8 mouse cellular contexts compared by ENCODE assay signal in the genomic region with DNA sequence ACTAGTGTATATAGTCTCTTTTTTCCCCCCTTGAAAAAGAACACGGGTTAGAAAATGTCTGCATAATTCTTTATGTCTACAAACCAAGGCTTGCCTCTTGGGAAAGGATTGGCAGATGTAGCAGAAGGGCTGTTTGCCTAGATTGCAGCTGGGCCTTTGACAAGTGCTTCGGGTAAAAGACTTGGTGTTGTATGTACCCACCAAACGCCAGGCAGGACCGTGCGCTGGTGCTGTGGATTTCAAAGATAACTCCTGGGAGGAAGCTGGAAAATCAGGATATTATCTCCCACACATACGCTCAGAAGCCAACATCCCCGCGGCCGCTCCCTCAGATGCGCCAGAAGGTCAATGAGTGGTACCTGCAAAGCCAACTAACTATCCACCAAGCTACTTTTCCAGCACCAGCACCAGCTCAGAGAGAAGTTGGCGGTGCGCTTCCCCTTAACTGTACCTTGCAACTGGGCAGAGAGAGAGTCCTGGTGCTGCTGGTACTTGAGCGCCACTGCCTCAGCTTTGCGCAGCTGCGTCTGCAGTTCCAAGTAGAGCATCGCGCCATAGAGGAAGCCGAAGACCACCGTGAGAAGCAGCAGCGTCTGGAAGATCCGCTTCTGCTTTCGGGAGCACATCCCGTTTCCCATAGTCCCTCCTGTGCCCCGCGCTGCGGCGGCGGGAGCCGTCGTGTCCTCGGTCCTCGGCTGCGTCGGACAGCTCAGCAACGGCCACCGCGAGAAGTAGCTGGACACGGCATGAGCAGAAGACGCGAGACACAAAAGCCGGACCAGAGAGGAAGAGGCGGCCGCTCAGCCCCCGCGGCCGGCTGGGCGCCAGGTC. TPM values are rescaled to one million over a fixed set of nuclear protein-coding genes. Genes with fewer than 3 reads are reported as not detected.
DNase-seq lines count a peak whose midpoint lies in the region; ATAC-seq and TF ChIP-seq lines count a peak whose summit lies in the region.

No protein-coding gene starts in this region.

- peak; percentile 66 for ATAC-seq in Patski
- ATAC-seq in hindbrain, embryonic 11.5 days (ENCODE audit: low FRiP score): peak; percentile 53
- peak; percentile 9 for ATAC-seq in liver, embryonic 11.5 days (replicated peaks; ENCODE audit: low FRiP score)
- ATAC-seq in neural tube, embryonic 12.5 days (ENCODE audit: low FRiP score, low read depth): peak; percentile 38

- H3K9me3 ChIP-seq in erythroblast, embryonic 14.5 days (ENCODE audit: control insufficient read depth, low read length): no peaks in the 10 kb centered on the region
- no peaks in the 10 kb centered on the region for H3K9me3 ChIP-seq in hindbrain, embryonic 11.5 days (ENCODE audit: control insufficient read depth, low read length)
- H3K9me3 ChIP-seq in liver, embryonic 11.5 days (ENCODE audit: control insufficient read depth, low read length): no peaks in the 10 kb centered on the region
- H3K9me3 ChIP-seq in neural tube, embryonic 12.5 days: no peaks in the 10 kb centered on the region

- H3K4me1 ChIP-seq in erythroblast, embryonic 14.5 days (ENCODE audit: control insufficient read depth): peaks cover 69% of the 10 kb centered on the region
- H3K4me1 ChIP-seq in hindbrain, embryonic 11.5 days (replicated peaks; ENCODE audit: control insufficient read depth, insufficient read depth, low read length): no peaks in the 10 kb centered on the region; the same call in 1 of the 2 replicates
- H3K4me1 ChIP-seq in liver, embryonic 11.5 days (replicated peaks; ENCODE audit: control insufficient read depth, insufficient read depth, low read length): peaks cover 20% of the 10 kb centered on the region
- H3K4me1 ChIP-seq in neural tube, embryonic 12.5 days: peaks cover 35% of the 10 kb centered on the region

- in situ Hi-C loops in Patski (cut with MboI; ENCODE audit: low pct_unique_long_range_greater_than_20kb): no loop called here

- peak; percentile 35 to 41 for DNase-seq in cerebellum, postnatal 10 days
- DNase-seq in cerebellum, postnatal 14 days: no peak
- DNase-seq in Patski (ENCODE audit: low read depth, low spot score): no peak
- peak; percentile 70 for DNase-seq in hindbrain, embryonic 11.5 days (ENCODE audit: low spot score)
- peak; percentile 61 for DNase-seq in liver, embryonic 11.5 days (ENCODE audit: low spot score)
- DNase-seq in thymus, postnatal 25 days: peak; percentile 31

- peaks cover 25% of the 10 kb centered on the region for H3K36me3 ChIP-seq in erythroblast, embryonic 14.5 days (ENCODE audit: control insufficient read depth)
- no peaks in the 10 kb centered on the region for H3K36me3 ChIP-seq in hindbrain, embryonic 11.5 days (ENCODE audit: control insufficient read depth, insufficient read depth, low read length)
- no peaks in the 10 kb centered on the region for H3K36me3 ChIP-seq in liver, embryonic 11.5 days (ENCODE audit: control insufficient read depth, insufficient read depth, low read length)
- H3K36me3 ChIP-seq in neural tube, embryonic 12.5 days: no peaks in the 10 kb centered on the region

- POLR2A ChIA-PET in Patski (lab: Charles Lee): interaction anchor here (1.2 kb wide), 1 partner anchor 9 kb away, joined by 4 read pairs; no protein-coding TSS in a partner anchor

- H3K4me3 ChIP-seq in erythroblast, embryonic 14.5 days (replicated peaks): peak overlapping the region; percentile 97
- peak overlapping the region; percentile 74 for H3K4me3 ChIP-seq in hindbrain, embryonic 11.5 days (ENCODE audit: low read depth, low read length)
- H3K4me3 ChIP-seq in liver, embryonic 11.5 days (ENCODE audit: low read depth, low read length): peak overlapping the region; percentile 80
- H3K4me3 ChIP-seq in neural tube, embryonic 12.5 days: peak overlapping the region; percentile 77

- WGBS in hindbrain, embryonic 11.5 days: 3% methylated on average over 47 of the region's 47 CpGs
- WGBS in liver, embryonic 11.5 days: 2% methylated on average over 47 of the region's 47 CpGs
- WGBS in neural tube, embryonic 12.5 days: 2% methylated on average over 47 of the region's 47 CpGs

- peaks cover 9% of the 10 kb centered on the region for H3K27me3 ChIP-seq in Patski
- H3K27me3 ChIP-seq in erythroblast, embryonic 14.5 days (ENCODE audit: control insufficient read depth): no peaks in the 10 kb centered on the region
- H3K27me3 ChIP-seq in hindbrain, embryonic 11.5 days (ENCODE audit: control insufficient read depth, insufficient read depth, low read length): no peaks in the 10 kb centered on the region
- H3K27me3 ChIP-seq in liver, embryonic 11.5 days (replicated peaks; ENCODE audit: control insufficient read depth, insufficient read depth, low read length): no peaks in the 10 kb centered on the region
- H3K27me3 ChIP-seq in neural tube, embryonic 12.5 days (replicated peaks): no peaks in the 10 kb centered on the region

- CTCF ChIA-PET in Patski (lab: Charles Lee): interaction anchor here (0.9 to 5.7 kb wide), 9 partner anchors 11 to 53 kb away, joined by 3 to 55 read pairs (median 10); no protein-coding TSS in a partner anchor

- no peak for TF ChIP-seq CTCF in Patski (IDR thresholded peaks at IDR 0.05)

- peak overlapping the region; percentile 83 for H3K9ac ChIP-seq in hindbrain, embryonic 11.5 days (ENCODE audit: low read depth, low read length)
- peak overlapping the region; percentile 80 for H3K9ac ChIP-seq in liver, embryonic 11.5 days (ENCODE audit: low read depth, low read length)
- peak overlapping the region; percentile 73 for H3K9ac ChIP-seq in neural tube, embryonic 12.5 days

- peak overlapping the region; percentile 52 for H3K4me2 ChIP-seq in hindbrain, embryonic 11.5 days (replicated peaks; ENCODE audit: low read depth, low read length)
- H3K4me2 ChIP-seq in liver, embryonic 11.5 days: peak overlapping the region; percentile 92
- H3K4me2 ChIP-seq in neural tube, embryonic 12.5 days (replicated peaks): peak overlapping the region; percentile 82

- H3K27ac ChIP-seq in hindbrain, embryonic 11.5 days (ENCODE audit: low read depth, low read length): peak overlapping the region; percentile 83
- peak overlapping the region; percentile 63 for H3K27ac ChIP-seq in liver, embryonic 11.5 days (ENCODE audit: low read depth, low read length)
- peak overlapping the region; percentile 68 for H3K27ac ChIP-seq in neural tube, embryonic 12.5 days

RNA-seq across cellular contexts. Expression of a gene that starts 0.9 kb away (rescaled TPM):
- polyA plus RNA-seq in Patski (2021): 59.2 TPM
- polyA plus RNA-seq in erythroblast, embryonic 14.5 days (2012): 2.3 and 2.9 TPM in 2 replicates
- 42.5 and 54.9 TPM in 2 replicates for polyA plus RNA-seq in hindbrain, embryonic 11.5 days (2014; fragmentation: Nextera tagmentation; extraction: Ambion mirVana)
- polyA plus RNA-seq in liver, embryonic 11.5 days (2014; fragmentation: Nextera tagmentation; extraction: Ambion mirVana): 30.1 and 32.4 TPM in 2 replicates
- polyA plus RNA-seq in neural tube, embryonic 12.5 days (2016; fragmentation: Nextera tagmentation; extraction: Ambion mirVana): 56.1 and 61.8 TPM in 2 replicates

Comparison
In these comparisons a context has a peak if more than half of its experiments do, and no peak if none do; other contexts are left out.
1. DNase-seq: peak in cerebellum, postnatal 10 days (2 of 2), hindbrain, embryonic 11.5 days (single experiment), liver, embryonic 11.5 days (single experiment) and thymus, postnatal 25 days (single experiment); none in cerebellum, postnatal 14 days (0 of 2) and Patski (single experiment).
2. ATAC-seq: peak in every context shown above with its lines; median percentile 66 in Patski; 53 in hindbrain, embryonic 11.5 days; 38 in neural tube, embryonic 12.5 days; 9 in liver, embryonic 11.5 days.
3. Peak in every context shown above with its lines, with median percentiles within 50 percentile points of each other: H3K4me3 ChIP-seq, H3K27ac ChIP-seq, H3K4me2 ChIP-seq and H3K9ac ChIP-seq.